Mouse (Mus musculus) heart, embryonic 16.5 days (tissue): ENCODE data around the gene Dact2. TPM values are rescaled to one million over a fixed set of nuclear protein-coding genes. Genes with fewer than 3 reads are reported as not detected.

ENCODE experiments used
- ATAC-seq: fragments of 200-750 bp; cut with Nextera tagmentation; replicated peaks from 2 replicates; pipeline ENCODE4 v1.8.0; 2017; ENCODE audit warnings: moderate number of reproducible peaks; ENCODE audit not compliant: insufficient read depth, low FRiP score; ENCODE audit errors: extremely low read depth
- H3K27ac ChIP-seq: fragments of 300-500 bp; sonication (generic); 2 replicates; pipeline ENCODE4 v1.5.1; 2014; ENCODE audit warnings: mild to moderate bottlenecking, low read length, control low read depth, moderate library complexity
- H3K27me3 ChIP-seq: fragments of 300-500 bp; sonication (generic); 2 replicates; pipeline ENCODE4 v1.6.1; 2014; ENCODE audit warnings: low read length, mixed read lengths; ENCODE audit not compliant: control insufficient read depth, insufficient read depth
- H3K36me3 ChIP-seq: fragments of 300-500 bp; sonication (generic); 2 replicates; pipeline ENCODE4 v1.6.1; 2014; ENCODE audit not compliant: control insufficient read depth, insufficient read depth
- H3K4me1 ChIP-seq: fragments of 300-500 bp; sonication (generic); 2 replicates; pipeline ENCODE4 v1.6.1; 2014; ENCODE audit warnings: low read length, mixed read lengths; ENCODE audit not compliant: control insufficient read depth, insufficient read depth
- H3K4me2 ChIP-seq: fragments of 300-500 bp; sonication (generic); 2 replicates; pipeline ENCODE4 v1.6.1; 2014; ENCODE audit warnings: low read depth, mild to moderate bottlenecking, control low read depth, low read length
- H3K4me3 ChIP-seq: fragments of 300-500 bp; sonication (generic); 2 replicates; pipeline ENCODE4 v1.5.1; 2014; ENCODE audit warnings: mild to moderate bottlenecking, control low read depth, low read length
- H3K9ac ChIP-seq: fragments of 300-500 bp; sonication (generic); 2 replicates; pipeline ENCODE4 v1.6.1; 2014; ENCODE audit warnings: low read length, control low read depth
- H3K9me3 ChIP-seq: fragments of 300-500 bp; sonication (generic); replicated peaks from 2 replicates; pipeline ENCODE4 v1.6.1; 2016; ENCODE audit warnings: low read length; ENCODE audit not compliant: control insufficient read depth
- WGBS: fragments of 180-500 bp; shearing (Covaris S2); extraction: QIAGEN DNeasy Blood & Tissue Kit; methylation state at CpG from one replicate; pipeline ENCODE4 v1.1.7; 2014; 5-methylcytosine and 5-hydroxymethylcytosine counted together
- polyA plus RNA-seq: library from polyadenylated mRNA; unstranded; fragments of >200 nt; fragmentation: Nextera tagmentation; extraction: Ambion mirVana; gene quantifications from 2 replicates; pipeline ENCODE4 v1.2.1, GENCODE M21; 2015

Dact2 gene
- polyA plus RNA-seq, 1 experiment from 2014 or later: 4.6 TPM

GRCm38 (mm10) chr17:14165332-14165876 is 38.7 kb downstream of the Dact2 start:
- 5% methylated on average over 10 of the region's 10 CpGs for WGBS
- peaks cover 13% of the 10 kb centered on the region for H3K27me3 ChIP-seq
- H3K4me3 ChIP-seq: no peak overlapping the region

GRCm38 (mm10) chr17:14160846-14161245 is 43.3 kb downstream of the Dact2 start:
- Histone ChIP-seq H3K27ac (no peak overlapping the region), H3K9me3 (no peaks in the 10 kb centered on the region), H3K4me3 (no peak overlapping the region), H3K9ac (no peak overlapping the region), H3K36me3 (no peaks in the 10 kb centered on the region), H3K4me1 (peaks cover 11% of the 10 kb centered on the region), H3K27me3 (0 out of 2 replicates have a peak, but pooled peaks cover 2% of the 10 kb centered on the region), H3K4me2 (no peak overlapping the region)
- no peak for ATAC-seq
- 84% methylated on average over 3 of the region's 3 CpGs for WGBS

More at GRCm38 (mm10) chr17:14165332-14165876, 38.7 kb downstream of the Dact2 start:
- Histone ChIP-seq H3K4me1 (peaks cover 11% of the 10 kb centered on the region), H3K9me3 (no peaks in the 10 kb centered on the region), H3K4me2 (peak overlapping the region; percentile 3; the same call in 1 of the 2 replicates), H3K36me3 (no peaks in the 10 kb centered on the region), H3K27ac (no peak overlapping the region), H3K9ac (no peak overlapping the region)
- peak; percentile 52 for ATAC-seq

GRCm38 (mm10) chr17:14157779-14158195 is 46.3 kb downstream of the Dact2 start:
- Histone ChIP-seq H3K4me1 (no peaks in the 10 kb centered on the region), H3K9ac (no peak overlapping the region), H3K36me3 (no peaks in the 10 kb centered on the region), H3K4me3 (no peak overlapping the region), H3K27ac (no peak overlapping the region), H3K9me3 (no peaks in the 10 kb centered on the region), H3K27me3 (0 out of 2 replicates have a peak, but pooled peaks cover 2% of the 10 kb centered on the region), H3K4me2 (no peak overlapping the region)
- peak; percentile 37; the same call in 1 of the 2 replicates for ATAC-seq
- 57% methylated on average over 7 of the region's 7 CpGs for WGBS

Other genes with a start within 250 kb of the Dact2 start
- gene Gm7356, start 200.6 kb downstream of the Dact2 start, polyA plus RNA-seq: not detected in 2 replicates
- not detected in 2 replicates for gene Gm7358, start 144.8 kb downstream of the Dact2 start, polyA plus RNA-seq
- gene Smoc2, start 75.2 kb upstream of the Dact2 start, polyA plus RNA-seq: 33.3 and 37.0 TPM in 2 replicates